Mouse (Mus musculus) cerebellum, adult 9-11 months (tissue): Measurements from ENCODE around the gene Cfap298.

Experiments used
- DNase-seq: peaks from one replicate; pipeline ENCODE4 v3.0.0; 2022

Gene Cfap298

GRCm38 (mm10) chr16:90910855-90911533 lies 23.9 kb downstream of the Cfap298 start:
- DNase-seq, result no peak

GRCm38 (mm10) chr16:90907250-90907649 lies 27.7 kb downstream of the Cfap298 start:
- no peak for DNase-seq

GRCm38 (mm10) chr16:90903300-90903699 lies 31.6 kb downstream of the Cfap298 start:
- no peak for DNase-seq

GRCm38 (mm10) chr16:90901364-90901763 lies 33.5 kb downstream of the Cfap298 start:
- no peak for DNase-seq

GRCm38 (mm10) chr16:90899498-90899897 lies 35.4 kb downstream of the Cfap298 start:
- no peak for DNase-seq

GRCm38 (mm10) chr16:90897651-90898050 lies 37.3 kb downstream of the Cfap298 start:
- DNase-seq, result no peak

- DNase-seq, result no peak
Measured at GRCm38 (mm10) chr16:90893792-90894191, 41.1 kb downstream of the Cfap298 start.

GRCm38 (mm10) chr16:90893019-90893418 lies 41.9 kb downstream of the Cfap298 start:
- no peak for DNase-seq

GRCm38 (mm10) chr16:90892081-90892480 lies 42.8 kb downstream of the Cfap298 start:
- DNase-seq, result no peak

- no peak for DNase-seq
Measured at GRCm38 (mm10) chr16:90891601-90892000, 43.3 kb downstream of the Cfap298 start.

- DNase-seq, result no peak
Measured at GRCm38 (mm10) chr16:90890683-90891082, 44.2 kb downstream of the Cfap298 start.

GRCm38 (mm10) chr16:90885781-90886565 lies 48.9 kb downstream of the Cfap298 start:
- DNase-seq, result no peak

- DNase-seq, result no peak
Measured at GRCm38 (mm10) chr16:90885351-90885750, 49.6 kb downstream of the Cfap298 start.

- no peak for DNase-seq
Measured at GRCm38 (mm10) chr16:90882501-90882977, 52.4 kb downstream of the Cfap298 start.

- no peak for DNase-seq
Measured at GRCm38 (mm10) chr16:90878135-90878860, 56.6 kb downstream of the Cfap298 start.
